Mouse (Mus musculus): ENCODE measurements at regions not wholly inside any gene's neighbourhood (a gene's known extent, or its start where the extent isn't known, plus 50 kb on each side); places are given as distances from the start of the nearest gene placed in this dataset.

DNA sequence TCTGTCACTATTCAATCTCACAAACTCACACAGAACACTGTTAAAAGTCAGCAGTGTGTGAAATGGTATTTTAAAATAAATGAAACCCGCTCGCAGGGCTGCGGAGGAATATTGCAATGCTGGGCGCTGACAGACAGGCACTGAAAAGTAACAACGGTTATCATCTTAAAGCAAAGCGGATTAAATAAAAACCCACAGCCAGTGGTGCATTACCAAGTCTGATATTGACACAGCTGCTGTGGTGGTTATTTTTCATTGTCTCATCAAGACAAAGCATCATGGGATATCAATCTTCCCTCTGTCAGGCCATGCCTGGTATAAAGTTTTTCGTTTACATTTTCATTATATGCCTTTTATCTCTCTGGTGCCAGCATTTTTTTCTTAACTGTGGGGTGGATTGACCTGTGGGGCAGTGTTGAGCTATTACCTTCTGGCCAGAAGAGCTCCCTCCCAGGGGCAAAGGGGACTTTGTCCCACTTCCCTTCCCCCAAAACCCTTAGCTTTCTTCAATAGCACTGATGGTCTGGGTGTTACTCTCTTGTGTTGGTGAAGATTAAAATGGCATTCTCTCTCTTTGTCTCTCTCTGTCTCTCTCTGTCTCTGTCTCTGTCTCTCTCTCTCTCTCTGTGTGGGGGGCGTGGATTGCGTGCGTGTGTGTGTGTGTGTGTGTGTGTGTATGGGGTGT is 145.4 kb downstream of the Nuf2 start:
- TF ChIP-seq CTCF (conservative IDR thresholded peaks at IDR 0.05; ENCODE audit: insufficient read depth, insufficient read length, low read depth, low read length) (no peak), POLR2A (IDR thresholded peaks at IDR 0.05; ENCODE audit: low read depth, low read length) (no peak)

All from kidney, adult 2 months (tissue).